Mouse (Mus musculus): Measurements from ENCODE around the gene Dock8. TPM values are rescaled to one million over a fixed set of nuclear protein-coding genes. Genes with fewer than 3 reads are reported as not detected.

Gene Dock8
- polyA plus RNA-seq, 1 experiment from 2014 or later: 0.54 TPM

DNA sequence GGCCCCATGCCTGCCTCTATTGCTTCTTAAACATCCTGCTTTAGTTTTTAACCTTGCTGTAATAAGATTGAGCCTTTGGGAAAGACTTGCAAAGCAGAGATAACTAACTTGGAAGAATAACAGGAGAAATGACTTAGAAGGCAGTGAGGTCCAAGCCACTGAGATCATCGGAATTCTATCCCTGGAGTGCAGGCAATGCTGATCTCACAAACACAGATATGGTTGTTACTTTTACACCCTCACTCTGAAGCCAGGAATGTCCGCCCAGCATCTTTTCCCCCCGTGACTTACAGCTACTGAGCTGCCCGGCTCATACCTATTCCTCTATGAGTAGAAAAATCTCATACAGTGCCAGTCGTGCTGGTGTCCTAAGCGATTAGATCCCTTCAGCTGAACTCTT lies 180.7 kb downstream of the Dock8 start:
- H3K36me3 ChIP-seq (ENCODE audit: poor library complexity, severe bottlenecking): no peaks in the 10 kb centered on the region
- 94% methylated on average over 6 of the region's 6 CpGs for WGBS
- no peak for ATAC-seq
- no peaks in the 10 kb centered on the region for H3K27me3 ChIP-seq
- H3K27ac ChIP-seq: no peak overlapping the region
- H3K4me2 ChIP-seq: no peak overlapping the region
- no peak overlapping the region for H3K4me3 ChIP-seq
- H3K9me3 ChIP-seq (replicated peaks): no peaks in the 10 kb centered on the region
- no peaks in the 10 kb centered on the region for H3K4me1 ChIP-seq
- no peak overlapping the region for H3K9ac ChIP-seq

DNA sequence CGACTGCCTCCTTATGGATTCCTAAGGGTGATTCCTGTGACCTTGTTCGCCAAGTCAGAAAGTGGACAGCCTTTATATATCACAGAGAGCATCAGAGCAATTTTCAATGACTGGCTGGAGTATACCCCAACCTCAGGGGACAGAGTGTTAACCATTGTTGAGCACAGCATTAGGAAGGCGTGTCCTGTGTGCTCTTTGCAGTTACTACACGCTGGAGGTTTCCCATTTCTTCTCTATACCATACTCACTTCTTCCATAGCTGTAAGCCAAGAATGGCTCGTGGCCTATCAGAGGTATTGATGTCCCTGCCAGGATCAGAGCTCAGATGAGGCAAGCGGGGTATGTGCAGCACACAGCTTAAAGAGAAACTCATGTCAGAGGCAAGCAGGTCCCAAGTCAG lies 181.2 kb downstream of the Dock8 start:
- H3K9ac ChIP-seq: no peak overlapping the region
- H3K27me3 ChIP-seq: no peaks in the 10 kb centered on the region
- 89% methylated on average over 6 of the region's 6 CpGs for WGBS
- no peaks in the 10 kb centered on the region for H3K36me3 ChIP-seq (ENCODE audit: poor library complexity, severe bottlenecking)
- ATAC-seq: no peak
- H3K4me2 ChIP-seq: no peak overlapping the region
- H3K4me3 ChIP-seq: no peak overlapping the region
- no peaks in the 10 kb centered on the region for H3K4me1 ChIP-seq
- H3K9me3 ChIP-seq (replicated peaks): no peaks in the 10 kb centered on the region
- no peak overlapping the region for H3K27ac ChIP-seq

DNA sequence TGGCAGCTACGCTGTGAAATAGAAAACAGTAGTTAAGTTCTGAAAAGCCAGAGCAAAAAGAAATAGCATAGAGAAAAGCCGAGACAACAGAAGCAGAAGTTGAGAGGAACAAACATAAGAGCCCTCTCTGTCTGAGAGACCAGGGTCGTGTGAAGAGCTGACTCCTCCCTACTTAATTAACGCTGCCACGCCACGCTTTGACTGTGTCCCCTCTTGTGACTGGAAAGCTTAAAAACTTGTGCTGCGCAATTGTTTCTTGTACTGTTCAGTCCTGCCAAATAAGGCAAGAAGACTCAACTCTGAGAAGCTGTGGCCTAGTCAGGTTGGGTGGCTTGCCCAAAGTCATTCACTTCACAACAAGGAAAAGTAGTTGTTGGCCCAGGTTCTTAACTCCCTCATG lies 184.7 kb downstream of the Dock8 start:
- H3K36me3 ChIP-seq (ENCODE audit: poor library complexity, severe bottlenecking): no peaks in the 10 kb centered on the region
- no peak overlapping the region for H3K4me2 ChIP-seq
- WGBS: 52% methylated on average over 7 of the region's 7 CpGs
- no peaks in the 10 kb centered on the region for H3K9me3 ChIP-seq (replicated peaks)
- no peak overlapping the region for H3K4me3 ChIP-seq
- ATAC-seq: no peak
- H3K27ac ChIP-seq: no peak overlapping the region
- no peaks in the 10 kb centered on the region for H3K4me1 ChIP-seq
- H3K9ac ChIP-seq: no peak overlapping the region
- no peaks in the 10 kb centered on the region for H3K27me3 ChIP-seq

DNA sequence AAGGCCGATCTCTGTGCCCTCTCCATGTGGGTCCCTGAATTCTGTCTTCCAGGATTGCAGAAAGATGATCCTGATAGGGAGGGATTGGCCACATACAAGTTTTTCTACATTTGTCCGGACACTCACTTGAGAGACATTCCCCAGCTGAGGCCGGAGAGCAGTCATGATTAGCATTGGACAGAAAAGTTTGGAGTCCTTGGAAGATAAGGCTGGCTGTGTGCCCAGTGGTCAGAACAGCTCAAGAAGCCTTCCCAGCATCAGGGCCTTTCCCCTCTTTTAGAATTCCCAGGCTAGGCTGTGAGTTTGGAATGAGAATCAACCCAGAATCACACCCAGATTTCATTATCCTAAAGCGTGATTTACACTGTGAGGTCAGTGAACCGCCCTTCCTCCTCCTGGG lies 187.0 kb downstream of the Dock8 start:
- no peak overlapping the region for H3K9ac ChIP-seq
- H3K4me2 ChIP-seq: no peak overlapping the region
- ATAC-seq: no peak
- H3K36me3 ChIP-seq (ENCODE audit: poor library complexity, severe bottlenecking): no peaks in the 10 kb centered on the region
- H3K9me3 ChIP-seq (replicated peaks): no peaks in the 10 kb centered on the region
- H3K27me3 ChIP-seq: no peaks in the 10 kb centered on the region
- no peak overlapping the region for H3K4me3 ChIP-seq
- H3K4me1 ChIP-seq: no peaks in the 10 kb centered on the region
- H3K27ac ChIP-seq: no peak overlapping the region
- WGBS: 91% methylated on average over 5 of the region's 5 CpGs

DNA sequence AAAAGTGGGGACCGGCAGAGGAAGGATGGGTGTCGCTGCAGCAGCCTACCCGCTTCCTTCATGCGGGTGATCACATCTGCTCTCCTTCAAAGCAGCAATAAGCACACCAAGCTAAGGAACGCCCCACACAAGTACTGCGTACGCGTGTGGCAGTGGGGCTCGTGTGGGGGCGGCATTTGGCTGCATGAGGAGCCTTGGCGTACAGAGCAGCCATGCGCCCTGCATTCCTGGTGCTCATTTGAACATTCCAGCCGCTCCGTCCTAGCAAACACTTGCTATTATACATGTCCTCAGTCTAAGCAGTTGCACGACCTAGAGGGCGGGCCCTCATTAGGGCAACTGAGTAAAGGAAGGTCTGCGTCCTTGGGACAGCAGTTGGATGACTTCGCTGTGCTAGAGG lies 188.3 kb downstream of the Dock8 start:
- 73% methylated on average over 18 of the region's 18 CpGs for WGBS
- ATAC-seq: no peak
- Histone ChIP-seq H3K36me3 (ENCODE audit: poor library complexity, severe bottlenecking) (no peaks in the 10 kb centered on the region), H3K4me3 (no peak overlapping the region), H3K27me3 (no peaks in the 10 kb centered on the region), H3K9me3 (replicated peaks) (no peaks in the 10 kb centered on the region), H3K9ac (no peak overlapping the region), H3K4me2 (no peak overlapping the region), H3K4me1 (no peaks in the 10 kb centered on the region), H3K27ac (no peak overlapping the region)

DNA sequence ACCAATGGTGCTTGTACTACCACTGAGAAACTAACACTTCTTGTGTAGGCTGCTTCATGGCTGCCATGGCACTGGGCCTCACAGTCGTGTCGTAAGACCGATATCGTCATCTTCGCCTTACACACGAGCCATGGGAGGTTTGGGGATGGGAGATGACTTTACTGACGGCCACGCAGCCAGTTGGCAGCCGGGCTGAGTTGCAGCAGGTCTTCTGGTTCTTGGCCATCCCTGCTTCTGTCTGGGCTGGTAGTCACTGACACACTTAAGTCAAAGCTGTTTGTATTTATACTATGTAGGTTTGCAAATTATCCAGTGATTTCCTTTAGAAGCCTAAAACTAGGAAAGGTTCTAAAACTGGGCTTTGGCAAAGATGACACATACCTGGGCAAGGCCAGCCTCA lies 194.4 kb downstream of the Dock8 start:
- 96% methylated on average over 9 of the region's 9 CpGs for WGBS
- ATAC-seq: no peak

DNA sequence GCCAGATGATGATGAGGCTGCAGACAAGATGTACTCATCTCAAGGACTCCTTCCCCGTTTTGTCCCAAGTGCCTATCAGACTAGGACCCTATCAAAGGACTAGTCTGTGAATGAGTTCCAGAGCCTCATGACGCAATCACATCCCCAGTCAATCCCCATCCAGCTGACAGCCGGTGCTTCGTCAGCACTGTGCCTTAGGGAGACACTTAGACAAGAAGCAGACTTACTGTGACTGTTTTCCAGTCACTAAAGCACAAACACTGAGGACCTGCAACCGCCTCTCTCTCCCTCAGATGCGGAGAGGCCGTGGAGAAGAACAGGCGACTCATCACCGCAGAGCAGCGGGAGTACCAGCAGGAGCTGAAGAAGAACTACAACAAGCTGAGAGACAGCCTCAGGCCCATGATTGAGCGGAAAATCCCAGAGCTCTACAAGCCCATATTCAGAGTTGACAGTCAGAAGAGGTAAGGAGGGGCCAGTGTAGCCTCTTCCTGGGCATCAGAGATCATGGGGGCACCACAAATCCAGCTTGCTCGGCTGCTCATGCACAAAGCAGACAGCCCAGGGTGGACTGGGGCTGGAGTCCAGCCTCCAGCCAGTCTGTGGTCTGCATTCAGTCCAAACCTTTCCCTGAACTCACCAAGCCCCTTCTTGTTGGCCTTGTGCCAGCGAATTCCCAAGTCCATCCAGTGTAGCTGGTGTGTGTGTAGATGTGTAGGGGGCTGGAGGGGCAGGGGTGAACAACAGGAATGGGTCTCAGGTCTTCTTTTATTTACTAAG lies 200.9 kb downstream of the Dock8 start:
- Histone ChIP-seq H3K9ac (no peak overlapping the region), H3K27me3 (no peaks in the 10 kb centered on the region), H3K4me2 (no peak overlapping the region), H3K36me3 (ENCODE audit: poor library complexity, severe bottlenecking) (no peaks in the 10 kb centered on the region), H3K27ac (no peak overlapping the region), H3K9me3 (replicated peaks) (no peaks in the 10 kb centered on the region), H3K4me1 (0 out of 2 replicates have a peak, but pooled peaks cover 5% of the 10 kb centered on the region), H3K4me3 (no peak overlapping the region)
- ATAC-seq: no peak
- 75% methylated on average over 13 of the region's 13 CpGs for WGBS

More for the DNA sequence above, 194.4 kb downstream of the Dock8 start:
- no peaks in the 10 kb centered on the region for H3K36me3 ChIP-seq (ENCODE audit: poor library complexity, severe bottlenecking)
- H3K27me3 ChIP-seq: no peaks in the 10 kb centered on the region
- no peak overlapping the region for H3K9ac ChIP-seq
- H3K9me3 ChIP-seq (replicated peaks): no peaks in the 10 kb centered on the region
- H3K4me1 ChIP-seq: no peaks in the 10 kb centered on the region
- H3K27ac ChIP-seq: no peak overlapping the region
- no peak overlapping the region for H3K4me3 ChIP-seq
- no peak overlapping the region for H3K4me2 ChIP-seq

DNA sequence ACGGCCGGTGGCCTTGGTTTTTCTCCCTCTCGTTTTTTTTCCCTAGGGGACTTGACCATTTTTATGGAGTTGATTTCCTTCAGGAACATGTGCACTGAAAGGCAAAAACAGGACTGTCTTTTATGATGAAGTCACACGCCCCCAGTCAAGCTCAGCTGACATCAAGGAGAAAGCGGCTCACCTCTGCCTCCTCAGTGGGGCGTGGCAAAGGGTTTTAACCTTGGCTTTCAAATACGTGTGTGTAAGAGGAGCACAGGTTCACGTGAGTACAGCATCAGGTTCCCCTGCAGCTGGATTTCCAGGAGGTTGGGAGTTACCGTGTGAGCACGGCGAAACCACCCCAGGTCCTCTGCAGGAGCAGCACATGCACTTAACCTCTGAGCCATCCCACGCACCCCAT lies 203.7 kb downstream of the Dock8 start:
- H3K9me3 ChIP-seq (replicated peaks): no peaks in the 10 kb centered on the region
- no peak overlapping the region for H3K4me3 ChIP-seq
- H3K4me2 ChIP-seq: no peak overlapping the region
- 0 out of 2 replicates have a peak, but pooled peaks cover 6% of the 10 kb centered on the region for H3K27me3 ChIP-seq
- WGBS: 89% methylated on average over 12 of the region's 12 CpGs
- peaks cover 14% of the 10 kb centered on the region for H3K4me1 ChIP-seq
- no peak overlapping the region for H3K27ac ChIP-seq
- H3K9ac ChIP-seq: no peak overlapping the region
- no peaks in the 10 kb centered on the region for H3K36me3 ChIP-seq (ENCODE audit: poor library complexity, severe bottlenecking)
- no peak for ATAC-seq

DNA sequence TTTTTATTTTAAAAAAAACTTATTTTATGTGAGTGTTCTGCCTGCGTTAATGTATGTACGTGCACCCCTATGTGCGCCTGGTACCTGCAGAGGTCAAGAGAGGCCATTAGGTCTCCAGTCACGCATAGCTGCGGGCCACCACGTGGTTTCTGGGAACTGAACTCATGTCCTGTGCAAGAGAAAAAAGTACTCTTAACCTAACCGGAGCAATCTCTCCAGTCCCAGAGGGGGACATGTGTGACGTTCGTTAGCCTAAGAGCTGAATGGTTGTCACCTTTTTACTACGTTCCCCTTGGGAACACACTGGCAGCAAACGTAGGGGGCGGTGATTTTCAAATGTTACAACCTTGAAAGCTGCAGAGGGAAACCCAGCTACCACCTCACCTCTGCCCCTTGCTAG lies 207.6 kb downstream of the Dock8 start:
- Histone ChIP-seq H3K4me2 (no peak overlapping the region), H3K27ac (no peak overlapping the region)
- no peak for ATAC-seq

DNA sequence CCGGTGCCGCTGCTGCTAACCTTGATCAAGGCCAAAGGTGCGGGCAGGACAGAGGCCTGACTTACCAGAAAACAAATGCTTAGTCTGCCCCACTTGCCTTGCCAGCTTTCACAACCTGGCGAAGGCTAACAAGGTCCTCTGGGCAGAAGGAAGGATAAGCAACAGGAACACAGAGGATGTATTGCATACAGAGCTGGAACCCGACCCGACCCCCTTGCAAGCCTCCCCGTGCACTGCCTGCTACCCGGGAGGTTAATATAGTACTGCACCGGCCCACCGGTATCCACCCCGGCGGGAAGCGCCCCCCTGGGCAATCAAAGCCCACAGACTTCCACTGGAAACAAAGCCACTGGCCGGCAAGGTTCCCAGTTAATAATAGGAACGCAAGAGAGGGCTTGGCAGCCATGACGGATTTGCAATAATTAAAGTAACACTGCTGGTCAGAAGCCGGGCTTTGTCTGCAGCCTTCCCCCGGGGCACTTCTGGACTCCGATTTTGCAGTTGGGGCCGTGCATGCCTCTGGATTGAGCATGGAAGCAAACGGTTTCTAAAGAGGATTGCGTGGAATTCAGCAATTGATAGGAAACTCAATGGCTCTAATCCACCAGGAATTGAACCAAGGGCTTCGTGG lies 208.5 kb downstream of the Dock8 start:
- Histone ChIP-seq H3K4me3 (peak overlapping the region; percentile 21), H3K9ac (peak overlapping the region; percentile 46), H3K9me3 (replicated peaks) (no peaks in the 10 kb centered on the region; the same call in 1 of the 2 replicates), H3K4me2 (peak overlapping the region; percentile 55), H3K4me1 (peaks cover 14% of the 10 kb centered on the region), H3K27me3 (peaks cover 15% of the 10 kb centered on the region; the same call in 1 of the 2 replicates), H3K27ac (no peak overlapping the region), H3K36me3 (ENCODE audit: poor library complexity, severe bottlenecking) (no peaks in the 10 kb centered on the region)
- 6% methylated on average over 23 of the region's 23 CpGs for WGBS
- ATAC-seq: peak; percentile 38; the same call in 1 of the 2 replicates

More for the DNA sequence above, 207.6 kb downstream of the Dock8 start:
- Histone ChIP-seq H3K36me3 (ENCODE audit: poor library complexity, severe bottlenecking) (no peaks in the 10 kb centered on the region), H3K4me3 (no peak overlapping the region), H3K4me1 (peaks cover 14% of the 10 kb centered on the region), H3K9me3 (replicated peaks) (no peaks in the 10 kb centered on the region), H3K9ac (no peak overlapping the region), H3K27me3 (peaks cover 15% of the 10 kb centered on the region; the same call in 1 of the 2 replicates)
- WGBS: 67% methylated on average over 12 of the region's 12 CpGs

DNA sequence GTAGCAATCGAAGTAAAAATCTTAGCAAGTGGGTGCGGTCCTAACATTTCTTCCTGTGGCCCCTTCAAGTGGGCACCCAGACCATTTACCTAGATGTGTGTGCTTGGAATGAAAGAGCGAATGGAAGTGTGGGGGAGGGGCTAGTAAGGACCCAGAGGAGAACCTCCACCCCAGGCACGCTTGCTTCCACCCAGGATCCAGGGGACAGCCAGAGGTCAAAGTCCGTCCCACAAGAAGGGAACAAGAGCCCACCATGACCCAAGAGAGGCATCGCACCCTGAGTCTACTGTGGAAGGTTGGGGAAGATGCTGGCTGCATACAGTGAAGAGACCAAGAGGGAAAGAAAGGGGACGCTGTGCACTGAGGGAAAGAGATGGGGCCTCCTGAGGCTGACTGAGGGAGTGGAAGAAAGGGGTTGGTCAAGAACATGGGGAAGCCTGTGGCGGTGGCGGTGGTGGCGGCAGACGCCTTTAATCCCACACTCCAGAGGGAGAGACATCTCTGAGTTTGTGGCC lies 209.3 kb downstream of the Dock8 start:
- 57% methylated on average over 11 of the region's 11 CpGs for WGBS
- Histone ChIP-seq H3K27me3 (peaks cover 15% of the 10 kb centered on the region; the same call in 1 of the 2 replicates), H3K4me2 (peak overlapping the region; percentile 55), H3K4me3 (no peak overlapping the region), H3K9ac (no peak overlapping the region), H3K27ac (no peak overlapping the region), H3K36me3 (ENCODE audit: poor library complexity, severe bottlenecking) (no peaks in the 10 kb centered on the region), H3K4me1 (peaks cover 14% of the 10 kb centered on the region), H3K9me3 (replicated peaks) (peaks cover 8% of the 10 kb centered on the region; the same call in 1 of the 2 replicates)
- ATAC-seq: no peak

DNA sequence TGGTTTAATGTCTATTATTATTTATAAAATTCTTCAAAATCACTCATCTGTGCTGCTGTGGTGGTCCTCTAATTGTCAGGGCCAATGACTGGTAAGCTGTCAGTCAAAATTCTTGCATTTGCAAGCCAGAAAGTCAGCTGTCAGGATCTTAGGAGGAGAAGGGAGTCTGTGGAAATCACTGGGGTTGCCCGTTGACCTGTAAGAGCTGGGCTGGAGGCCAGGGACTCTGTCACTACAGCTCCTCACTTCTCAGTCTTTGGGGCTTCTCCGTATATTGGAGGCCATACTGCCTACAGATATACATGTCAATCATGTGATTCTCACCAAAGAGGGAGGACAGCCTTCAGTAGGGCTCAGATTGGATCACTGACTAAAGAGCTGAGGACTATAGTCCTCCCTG lies 221.3 kb downstream of the Dock8 start:
- Histone ChIP-seq H3K27ac (no peak overlapping the region), H3K9ac (no peak overlapping the region), H3K4me1 (no peaks in the 10 kb centered on the region), H3K36me3 (ENCODE audit: poor library complexity, severe bottlenecking) (no peaks in the 10 kb centered on the region), H3K4me3 (no peak overlapping the region), H3K27me3 (no peaks in the 10 kb centered on the region), H3K9me3 (replicated peaks) (no peaks in the 10 kb centered on the region), H3K4me2 (no peak overlapping the region)
- no peak for ATAC-seq
- WGBS: 77% methylated on average over 2 of the region's 2 CpGs
